Mouse (Mus musculus) megakaryocyte, embryonic 14.5 days (primary cell): ENCODE results near the gene Tulp2.

Source experiments
- FLI1 ChIP-seq: IDR thresholded peaks from 2 replicates; pipeline ENCODE4 v1.6.1; 2012; ENCODE audit warnings: low read length, inconsistent platforms, mixed read lengths
- GATA1 ChIP-seq: IDR thresholded peaks from 3 replicates; pipeline ENCODE4 v1.6.1; 2012; ENCODE audit warnings: mixed read lengths, low read length, inconsistent platforms, borderline replicate concordance

DNA sequence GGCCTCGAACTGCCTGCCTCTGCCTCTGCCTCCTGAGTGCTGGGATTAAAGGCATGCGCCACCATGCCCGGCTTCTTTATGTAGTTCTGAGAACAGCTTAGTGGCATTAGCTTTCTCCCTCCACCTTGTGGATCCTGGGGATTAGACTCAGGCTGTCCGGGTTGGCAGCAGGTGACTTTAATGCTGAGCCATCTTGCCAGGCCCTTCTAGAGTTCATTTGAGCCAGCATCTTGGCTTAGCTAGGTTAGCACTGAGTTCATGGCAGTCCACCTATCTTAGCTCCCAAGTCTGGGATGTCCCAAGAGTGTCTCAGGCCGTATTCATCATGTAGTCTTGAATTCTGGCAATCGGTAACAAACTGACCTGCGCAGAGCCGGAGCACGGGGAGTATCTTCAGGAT is 83.8 kb downstream of the Tulp2 start:
- TF ChIP-seq GATA1 (no peak), FLI1 (no peak)
